Mouse (Mus musculus) embryonic facial prominence, embryonic 11.5 days (tissue): Measurements from ENCODE around the gene 5730409E04Rik. TPM values are rescaled to one million over a fixed set of nuclear protein-coding genes. Genes with fewer than 3 reads are reported as not detected.

Experiments
- ATAC-seq: fragments of 200-750 bp; cut with Nextera tagmentation; replicated peaks from 2 replicates; pipeline ENCODE4 v1.8.0; 2017; ENCODE audit warnings: low read depth; ENCODE audit not compliant: insufficient number of reproducible peaks, low FRiP score, low TSS enrichment
- DNase-seq: peaks from one replicate; pipeline ENCODE4 v3.0.0-alpha.2; 2015; ENCODE audit warnings: low spot score
- H3K27ac ChIP-seq: fragments of 300-500 bp; sonication (generic); replicated peaks from 2 replicates; pipeline ENCODE4 v1.5.1; 2014; ENCODE audit warnings: mild to moderate bottlenecking, low read depth, low read length, control low read depth
- H3K27me3 ChIP-seq: fragments of 300-500 bp; sonication (generic); 2 replicates; pipeline ENCODE4 v1.6.1; 2014; ENCODE audit warnings: mild to moderate bottlenecking, low read length, moderate library complexity, mixed read lengths; ENCODE audit not compliant: control insufficient read depth, insufficient read depth
- H3K36me3 ChIP-seq: fragments of 300-500 bp; sonication (generic); replicated peaks from 2 replicates; pipeline ENCODE4 v1.6.1; 2014; ENCODE audit warnings: low read depth, mild to moderate bottlenecking, low read length, moderate library complexity, mixed read lengths; ENCODE audit not compliant: control insufficient read depth, insufficient read depth
- H3K4me1 ChIP-seq: fragments of 300-500 bp; sonication (generic); 2 replicates; pipeline ENCODE4 v1.6.1; 2014; ENCODE audit warnings: low read length, mixed read lengths; ENCODE audit not compliant: control insufficient read depth, insufficient read depth
- H3K4me2 ChIP-seq: fragments of 300-500 bp; sonication (generic); 2 replicates; pipeline ENCODE4 v1.6.1; 2014; ENCODE audit warnings: low read depth, mild to moderate bottlenecking, control low read depth, low read length, moderate library complexity
- H3K4me3 ChIP-seq: fragments of 300-500 bp; sonication (generic); 2 replicates; pipeline ENCODE4 v1.5.1; 2014; ENCODE audit warnings: low read depth, low read length, control low read depth
- H3K9ac ChIP-seq: fragments of 300-500 bp; sonication (generic); replicated peaks from 2 replicates; pipeline ENCODE4 v1.6.1; 2014; ENCODE audit warnings: mild to moderate bottlenecking, control low read depth, low read length
- H3K9me3 ChIP-seq: fragments of 300-500 bp; sonication (generic); replicated peaks from 2 replicates; pipeline ENCODE4 v1.6.1; 2016; ENCODE audit warnings: mild to moderate bottlenecking, low read length, inconsistent platforms, mixed read lengths; ENCODE audit not compliant: control insufficient read depth
- WGBS: fragments of 180-500 bp; shearing (Covaris S2); extraction: QIAGEN DNeasy Blood & Tissue Kit; methylation state at CpG from one replicate; pipeline ENCODE4 v1.1.7; 2014; 5-methylcytosine and 5-hydroxymethylcytosine counted together
- polyA plus RNA-seq: library from polyadenylated mRNA; unstranded; fragments of >200 nt; fragmentation: Nextera tagmentation; extraction: Ambion mirVana; gene quantifications from 2 replicates; pipeline ENCODE4 v1.2.1, GENCODE M21; 2014

5730409E04Rik gene
- polyA plus RNA-seq = 1.4 and 1.8 TPM in 2 replicates

GRCm38 (mm10) chr4:126609606-126610181 is at the start of gene 5730409E04Rik:
Gene 5730409E04Rik (plus strand): TSS chr4:126609818.
- Histone ChIP-seq H3K4me2 (peak within 1 kb of the TSS; percentile 91), H3K4me3 (peak within 1 kb of the TSS; percentile 51), H3K9ac (peak within 1 kb of the TSS; percentile 83), H3K4me1 (no peaks in the 10 kb centered on the region), H3K36me3 (no peaks in the 10 kb centered on the region), H3K27me3 (no peaks in the 10 kb centered on the region), H3K9me3 (no peaks in the 10 kb centered on the region), H3K27ac (0 out of 2 replicates have a peak within 1 kb of the TSS, but pooled peaks have one; percentile 16)
- DNase-seq = peak; percentile 71
- WGBS = under 1% methylated on average over 48 of the region's 48 CpGs
- ATAC-seq = peak; percentile 71

GRCm38 (mm10) chr4:126563798-126564197 is 45.8 kb upstream of the 5730409E04Rik start:
- Histone ChIP-seq H3K27me3 (no peaks in the 10 kb centered on the region), H3K9ac (no peak overlapping the region), H3K4me1 (no peaks in the 10 kb centered on the region), H3K36me3 (peaks cover 9% of the 10 kb centered on the region; the same call in 1 of the 2 replicates), H3K4me3 (no peak overlapping the region), H3K27ac (no peak overlapping the region), H3K4me2 (no peak overlapping the region), H3K9me3 (no peaks in the 10 kb centered on the region)
- no peak for DNase-seq
- 90% methylated on average over 6 of the region's 6 CpGs for WGBS
- ATAC-seq = no peak

- ATAC-seq = no peak
- no peaks in the 10 kb centered on the region for H3K27me3 ChIP-seq
- no peak overlapping the region for H3K9ac ChIP-seq
- no peak overlapping the region for H3K4me2 ChIP-seq
- no peak overlapping the region for H3K4me3 ChIP-seq
- no peak overlapping the region for H3K27ac ChIP-seq
- H3K36me3 ChIP-seq = peaks cover 10% of the 10 kb centered on the region
- no peaks in the 10 kb centered on the region for H3K9me3 ChIP-seq
- no peak for DNase-seq
- H3K4me1 ChIP-seq = no peaks in the 10 kb centered on the region
- WGBS = 91% methylated on average over 4 of the region's 4 CpGs
Measured at GRCm38 (mm10) chr4:126567243-126567642, 42.4 kb upstream of the 5730409E04Rik start.

- WGBS = 96% methylated on average over 3 of the region's 3 CpGs
- no peak overlapping the region for H3K27ac ChIP-seq
- peaks cover 20% of the 10 kb centered on the region for H3K36me3 ChIP-seq
- H3K4me3 ChIP-seq = no peak overlapping the region
- H3K4me2 ChIP-seq = no peak overlapping the region
- H3K4me1 ChIP-seq = no peaks in the 10 kb centered on the region
- no peaks in the 10 kb centered on the region for H3K9me3 ChIP-seq
- no peaks in the 10 kb centered on the region for H3K27me3 ChIP-seq
- no peak overlapping the region for H3K9ac ChIP-seq
- ATAC-seq (no peak), DNase-seq (no peak)
Measured at GRCm38 (mm10) chr4:126569783-126570182, 39.8 kb upstream of the 5730409E04Rik start.

- H3K4me3 ChIP-seq = no peak overlapping the region
- no peaks in the 10 kb centered on the region for H3K9me3 ChIP-seq
- no peak for ATAC-seq
- no peaks in the 10 kb centered on the region for H3K4me1 ChIP-seq
- peaks cover 26% of the 10 kb centered on the region for H3K36me3 ChIP-seq
- no peak for DNase-seq
- no peaks in the 10 kb centered on the region for H3K27me3 ChIP-seq
- no peak overlapping the region for H3K27ac ChIP-seq
- WGBS = 98% methylated on average over 5 of the region's 5 CpGs
- H3K4me2 ChIP-seq = no peak overlapping the region
- H3K9ac ChIP-seq = no peak overlapping the region
Measured at GRCm38 (mm10) chr4:126576281-126576680, 33.3 kb upstream of the 5730409E04Rik start.

- no peaks in the 10 kb centered on the region for H3K9me3 ChIP-seq
- H3K27ac ChIP-seq = no peak overlapping the region
- 88% methylated on average over 3 of the region's 3 CpGs for WGBS
- DNase-seq = no peak
- no peak overlapping the region for H3K4me2 ChIP-seq
- no peak for ATAC-seq
- H3K36me3 ChIP-seq = peaks cover 27% of the 10 kb centered on the region
- no peak overlapping the region for H3K4me3 ChIP-seq
- no peaks in the 10 kb centered on the region for H3K27me3 ChIP-seq
- no peaks in the 10 kb centered on the region for H3K4me1 ChIP-seq
- no peak overlapping the region for H3K9ac ChIP-seq
Measured at GRCm38 (mm10) chr4:126577920-126578319, 31.7 kb upstream of the 5730409E04Rik start.

GRCm38 (mm10) chr4:126579077-126579476 is 30.5 kb upstream of the 5730409E04Rik start:
- no peak for DNase-seq
- Histone ChIP-seq H3K9ac (no peak overlapping the region), H3K36me3 (peaks cover 19% of the 10 kb centered on the region), H3K4me3 (no peak overlapping the region), H3K27me3 (no peaks in the 10 kb centered on the region), H3K27ac (no peak overlapping the region), H3K9me3 (no peaks in the 10 kb centered on the region), H3K4me1 (no peaks in the 10 kb centered on the region), H3K4me2 (no peak overlapping the region)
- ATAC-seq = no peak
- WGBS = 78% methylated on average over 2 of the region's 2 CpGs

GRCm38 (mm10) chr4:126585739-126586138 is 23.9 kb upstream of the 5730409E04Rik start:
- no peak for ATAC-seq
- no peak overlapping the region for H3K27ac ChIP-seq
- no peak for DNase-seq
- H3K36me3 ChIP-seq = peaks cover 13% of the 10 kb centered on the region
- H3K4me2 ChIP-seq = no peak overlapping the region
- 96% methylated on average over 13 of the region's 13 CpGs for WGBS
- no peak overlapping the region for H3K9ac ChIP-seq
- H3K4me3 ChIP-seq = no peak overlapping the region
- no peaks in the 10 kb centered on the region for H3K4me1 ChIP-seq
- H3K9me3 ChIP-seq = no peaks in the 10 kb centered on the region
- no peaks in the 10 kb centered on the region for H3K27me3 ChIP-seq
